Mouse (Mus musculus) ES-E14 (cell line): ENCODE measurements at regions not wholly inside any gene's neighbourhood (a gene's known extent, or its start where the extent isn't known, plus 50 kb on each side); places are given as distances from the start of the nearest gene placed in this dataset.

Experiments used
- DNase-seq: peaks from one replicate; pipeline ENCODE4 v3.0.0-alpha.2; 2013; ENCODE audit warnings: low read depth, low spot score
- H3K27ac ChIP-seq: 2 replicates; pipeline ENCODE4 v1.5.1; 2012; ENCODE audit warnings: low read depth, mild to moderate bottlenecking, low read length, moderate library complexity, mixed read lengths; ENCODE audit not compliant: poor library complexity, insufficient read depth, severe bottlenecking
- H3K36me3 ChIP-seq: 2 replicates; pipeline ENCODE4 v1.6.1; 2012; ENCODE audit warnings: mild to moderate bottlenecking, low read length, moderate library complexity, mixed read lengths; ENCODE audit not compliant: control insufficient read depth, poor library complexity, insufficient read depth, severe bottlenecking
- H3K4me1 ChIP-seq, 2 experiments: fragments of 150-350 bp in 1 of 2; sonication (generic) in 1 of 2; 2 replicates each; pipeline ENCODE4 v1.6.1; 2012; ENCODE audit warnings: low read length in 2 of 2, mild to moderate bottlenecking in 1 of 2, mixed read lengths in 1 of 2; ENCODE audit not compliant: control insufficient read depth in 2 of 2, insufficient read depth in 2 of 2, poor library complexity in 1 of 2
- H3K4me3 ChIP-seq, 2 experiments: fragments of 150-350 bp in 1 of 2; sonication (generic) in 1 of 2; 2 replicates each; pipeline ENCODE4 v1.5.1; 2012; ENCODE audit warnings: low read length in 2 of 2, low read depth in 1 of 2, mild to moderate bottlenecking in 1 of 2, mixed read lengths in 1 of 2; ENCODE audit not compliant: insufficient read depth in 1 of 2, poor library complexity in 1 of 2, severe bottlenecking in 1 of 2
- H3K9ac ChIP-seq: 2 replicates; pipeline ENCODE4 v1.6.1; 2012; ENCODE audit warnings: low read depth, mild to moderate bottlenecking, low read length, mixed read lengths; ENCODE audit not compliant: poor library complexity, insufficient read depth, severe bottlenecking
- H3K9me3 ChIP-seq: fragments of 150-350 bp; sonication (generic); 2 replicates; pipeline ENCODE4 v1.6.1; 2012; ENCODE audit warnings: low read depth, mild to moderate bottlenecking, low read length; ENCODE audit not compliant: control insufficient read depth, insufficient read depth
- CHD2 ChIP-seq: IDR thresholded peaks from 2 replicates; pipeline ENCODE4 v1.6.1; 2014; ENCODE audit warnings: mild to moderate bottlenecking, low read depth, low read length, inconsistent platforms
- HCFC1 ChIP-seq: IDR thresholded peaks from 2 replicates; pipeline ENCODE4 v1.6.1; 2012; ENCODE audit warnings: low read length, inconsistent platforms, borderline replicate concordance; ENCODE audit not compliant: insufficient read depth
- MAFK ChIP-seq: IDR thresholded peaks from 2 replicates; pipeline ENCODE4 v1.6.1; 2014; ENCODE audit warnings: mild to moderate bottlenecking, low read depth, low read length, inconsistent platforms; ENCODE audit not compliant: insufficient read depth
- ZC3H11A ChIP-seq: IDR thresholded peaks from 2 replicates; pipeline ENCODE4 v1.6.1; 2012; ENCODE audit warnings: low read depth, mild to moderate bottlenecking, inconsistent platforms, low read length, borderline replicate concordance
- ZNF384 ChIP-seq: IDR thresholded peaks from 2 replicates; pipeline ENCODE4 v1.6.1; 2012; ENCODE audit warnings: low read depth, low read length, inconsistent platforms
- in situ Hi-C, 2 experiments: fragments of 600-800 bp; cut with MboI; formaldehyde crosslinking; loops; one replicate each; pipeline ENCODE4 v1.15.1; 2025; ENCODE audit warnings: low sequenced_read_pairs in 2 of 2, inconsistent platforms in 1 of 2; ENCODE audit not compliant: unreplicated experiment in 2 of 2

DNA sequence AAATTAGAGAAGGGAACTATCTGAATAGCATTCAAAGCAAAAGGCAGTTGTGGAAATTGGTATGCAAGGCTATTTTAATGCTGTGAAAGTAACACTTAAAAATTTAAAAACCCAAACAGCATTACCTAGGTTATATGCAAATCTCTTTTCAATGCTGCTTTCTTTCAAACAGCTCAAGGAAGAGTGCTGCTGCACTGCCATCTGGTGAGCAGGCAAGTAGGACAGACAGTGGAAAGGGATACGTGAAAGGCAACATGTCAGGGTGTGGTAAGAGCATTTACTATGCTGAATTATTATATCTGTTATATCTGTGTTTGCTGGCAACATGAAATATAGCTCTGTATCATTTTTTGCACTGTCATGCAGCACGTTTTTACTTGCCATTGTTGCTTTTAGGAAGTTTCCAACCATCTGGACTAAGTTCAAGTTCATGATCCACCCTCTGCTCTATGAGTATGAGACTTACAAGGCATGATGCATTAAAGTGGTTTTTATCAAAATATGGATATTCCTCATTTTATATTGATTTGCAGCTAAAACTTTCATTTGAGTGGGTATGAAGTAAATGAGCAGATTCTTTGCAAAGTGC, 1223.0 kb downstream of the Dnajb9 start:
- Histone ChIP-seq H3K9ac (no peak overlapping the region), H3K4me3 (no peak overlapping the region), H3K4me1 (no peaks in the 10 kb centered on the region), H3K36me3 (no peaks in the 10 kb centered on the region), H3K27ac (no peak overlapping the region), H3K9me3 (no peaks in the 10 kb centered on the region)
- DNase-seq = no peak
- in situ Hi-C loops = no loop called here
- TF ChIP-seq ZNF384 = no peak
- no peak for TF ChIP-seq HCFC1
- TF ChIP-seq ZC3H11A = no peak
- TF ChIP-seq CHD2 = no peak
- TF ChIP-seq MAFK = no peak

DNA sequence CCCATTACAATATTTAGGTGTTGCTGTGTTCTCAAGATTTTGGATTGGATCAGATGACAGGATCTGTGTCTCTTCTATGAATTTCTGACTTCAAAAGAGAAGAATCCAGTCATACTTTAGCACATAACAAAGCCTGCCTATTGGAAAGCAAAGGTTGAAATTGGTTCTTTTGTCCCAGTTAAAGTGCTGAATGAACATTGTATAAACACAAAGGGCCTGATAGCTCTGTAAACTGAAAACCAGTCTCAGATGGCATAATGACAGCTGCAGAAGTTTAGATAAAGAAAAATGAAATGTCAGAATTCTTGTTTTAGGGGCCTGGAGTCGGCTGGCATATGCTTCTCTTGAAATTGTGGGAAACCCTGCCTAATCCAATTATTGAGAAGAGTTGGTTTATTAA, 1223.6 kb downstream of the Dnajb9 start:
- Histone ChIP-seq H3K4me3 (no peak overlapping the region), H3K27ac (no peak overlapping the region), H3K9ac (no peak overlapping the region), H3K36me3 (no peaks in the 10 kb centered on the region), H3K9me3 (no peaks in the 10 kb centered on the region), H3K4me1 (no peaks in the 10 kb centered on the region)
- no peak for DNase-seq
- TF ChIP-seq ZNF384 (no peak), MAFK (no peak), HCFC1 (no peak), CHD2 (no peak), ZC3H11A (no peak)
- in situ Hi-C loops = no loop called here

DNA sequence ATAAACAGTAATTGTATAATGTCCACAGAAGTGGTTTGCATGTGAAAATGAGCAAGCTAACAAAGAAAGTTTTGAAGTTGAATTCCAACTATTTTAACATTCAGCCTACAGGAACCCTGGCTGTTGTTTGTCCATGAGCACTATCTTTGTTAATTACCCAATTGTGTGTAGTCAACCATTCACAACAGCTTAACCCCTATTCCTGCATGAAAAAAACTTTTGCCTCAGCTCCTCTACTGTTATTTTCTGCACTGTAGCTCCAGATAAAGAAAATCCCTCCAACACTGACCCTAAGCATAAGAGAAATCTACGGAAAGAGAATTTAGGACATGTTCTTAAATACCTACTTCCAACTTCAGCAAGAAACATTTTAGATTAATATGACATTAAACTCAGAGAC, 1224.0 kb downstream of the Dnajb9 start:
- DNase-seq = no peak
- H3K4me1 ChIP-seq = no peaks in the 10 kb centered on the region
- TF ChIP-seq MAFK = no peak
- TF ChIP-seq ZNF384 = no peak
- TF ChIP-seq CHD2 = no peak
- TF ChIP-seq HCFC1 = no peak
- TF ChIP-seq ZC3H11A = no peak
- H3K9me3 ChIP-seq = no peaks in the 10 kb centered on the region
- no peak overlapping the region for H3K27ac ChIP-seq
- in situ Hi-C loops = no loop called here
- H3K36me3 ChIP-seq = no peaks in the 10 kb centered on the region
- H3K4me3 ChIP-seq = no peak overlapping the region
- no peak overlapping the region for H3K9ac ChIP-seq

DNA sequence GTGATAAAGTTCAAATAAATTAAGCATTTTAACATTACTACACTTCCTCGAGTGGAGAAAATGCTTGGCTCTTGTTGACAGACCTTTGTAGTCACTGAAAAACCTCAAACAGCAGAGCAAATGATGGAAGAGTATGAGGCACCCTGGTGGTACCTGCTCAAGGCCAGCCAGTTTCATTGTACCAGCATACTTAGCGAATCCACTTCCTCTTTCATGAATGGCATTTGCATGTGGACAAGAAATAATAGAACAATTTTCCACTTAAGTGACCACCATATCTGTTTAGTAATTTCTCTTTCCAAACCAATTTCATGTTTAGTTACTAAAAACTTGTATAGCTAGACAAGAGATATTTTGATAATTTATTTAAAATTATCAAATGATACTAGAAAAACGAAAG, 1231.3 kb downstream of the Dnajb9 start:
- Histone ChIP-seq H3K9ac (no peak overlapping the region), H3K27ac (no peak overlapping the region), H3K36me3 (no peaks in the 10 kb centered on the region), H3K4me1 (no peaks in the 10 kb centered on the region), H3K4me3 (no peak overlapping the region), H3K9me3 (no peaks in the 10 kb centered on the region)
- DNase-seq = no peak
- in situ Hi-C loops = no loop called here
- TF ChIP-seq HCFC1 = no peak
- TF ChIP-seq CHD2 = no peak
- TF ChIP-seq MAFK = no peak
- no peak for TF ChIP-seq ZNF384
- TF ChIP-seq ZC3H11A = no peak

DNA sequence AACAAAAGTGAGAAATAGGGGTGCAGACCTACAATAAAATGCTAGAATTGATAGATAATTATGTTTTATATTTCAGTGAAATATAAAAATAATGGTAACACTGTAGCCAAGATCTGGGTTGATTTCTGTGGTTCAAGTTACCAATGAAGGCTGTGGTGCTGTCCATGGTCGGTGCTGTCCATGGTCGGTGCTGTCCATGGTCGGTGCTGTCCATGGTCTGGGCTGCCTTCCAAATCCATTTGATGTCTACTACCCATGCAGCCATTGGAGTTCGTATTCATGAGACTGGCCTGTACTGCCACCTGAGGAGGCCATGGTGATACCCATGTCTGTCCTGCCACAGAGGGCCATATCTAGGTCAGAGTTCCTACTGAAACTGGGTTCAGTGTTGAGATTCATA, 1237.4 kb downstream of the Dnajb9 start:
- DNase-seq = peak; percentile 9
- H3K4me1 ChIP-seq = no peaks in the 10 kb centered on the region
- no peaks in the 10 kb centered on the region for H3K36me3 ChIP-seq
- H3K9ac ChIP-seq = no peak overlapping the region
- in situ Hi-C loops = no loop called here
- no peak overlapping the region for H3K27ac ChIP-seq
- TF ChIP-seq MAFK (no peak), HCFC1 (no peak), ZNF384 (no peak), CHD2 (no peak), ZC3H11A (no peak)
- no peak overlapping the region for H3K4me3 ChIP-seq
- no peaks in the 10 kb centered on the region for H3K9me3 ChIP-seq
